Mouse (Mus musculus) limb, embryonic 14.5 days (tissue): ENCODE measurements around the gene Oprm1. TPM values are rescaled to one million over a fixed set of nuclear protein-coding genes. Genes with fewer than 3 reads are reported as not detected.
A peak's percentile ranks its signal among the peaks of the same experiment; 100 is the strongest.

Experiments
- ATAC-seq: fragments of 200-750 bp; cut with Nextera tagmentation; 2 replicates; pipeline ENCODE4 v1.8.0; 2017; ENCODE audit warnings: low read depth, moderate number of reproducible peaks, moderate TSS enrichment; ENCODE audit not compliant: low FRiP score
- DNase-seq: peaks from one replicate; pipeline ENCODE4 v3.0.0-alpha.2; 2015; ENCODE audit warnings: low spot score
- H3K27ac ChIP-seq: fragments of 300-500 bp; sonication (generic); replicated peaks from 2 replicates; pipeline ENCODE4 v1.5.1; 2014; ENCODE audit warnings: low read depth, mild to moderate bottlenecking, low read length, moderate library complexity, mixed read lengths
- H3K27me3 ChIP-seq: fragments of 300-500 bp; sonication (generic); 2 replicates; pipeline ENCODE4 v1.6.1; 2014; ENCODE audit warnings: low read length, mixed read lengths; ENCODE audit not compliant: control insufficient read depth, insufficient read depth
- H3K36me3 ChIP-seq: fragments of 300-500 bp; sonication (generic); 2 replicates; pipeline ENCODE4 v1.6.1; 2014; ENCODE audit warnings: mild to moderate bottlenecking, low read length, moderate library complexity, mixed read lengths; ENCODE audit not compliant: control insufficient read depth, insufficient read depth
- H3K4me1 ChIP-seq: fragments of 300-500 bp; sonication (generic); 2 replicates; pipeline ENCODE4 v1.6.1; 2014; ENCODE audit warnings: antibody characterized with exemption, low read length, mixed read lengths; ENCODE audit not compliant: control insufficient read depth, insufficient read depth
- H3K4me2 ChIP-seq: fragments of 300-500 bp; sonication (generic); replicated peaks from 2 replicates; pipeline ENCODE4 v1.6.1; 2014; ENCODE audit warnings: low read depth, mild to moderate bottlenecking, low read length, moderate library complexity; ENCODE audit not compliant: severe bottlenecking
- H3K4me3 ChIP-seq: fragments of 300-500 bp; sonication (generic); replicated peaks from 2 replicates; pipeline ENCODE4 v1.5.1; 2014; ENCODE audit warnings: low read length
- H3K9ac ChIP-seq: fragments of 300-500 bp; sonication (generic); 2 replicates; pipeline ENCODE4 v1.6.1; 2014; ENCODE audit warnings: mild to moderate bottlenecking, low read depth, low read length, moderate library complexity; ENCODE audit not compliant: severe bottlenecking
- H3K9me3 ChIP-seq: fragments of 300-500 bp; sonication (generic); 2 replicates; pipeline ENCODE4 v1.6.1; 2016; ENCODE audit warnings: low read length; ENCODE audit not compliant: control insufficient read depth
- POLR2A ChIP-seq: fragments of 200-500 bp; IDR thresholded peaks from 2 replicates; pipeline ENCODE4 v1.8.0; 2012; ENCODE audit warnings: inconsistent platforms, mild to moderate bottlenecking, moderate library complexity, borderline replicate concordance; ENCODE audit not compliant: insufficient read depth, insufficient read length; ENCODE audit errors: extremely low read depth
- WGBS: fragments of 180-500 bp; shearing (Covaris S2); extraction: QIAGEN DNeasy Blood & Tissue Kit; methylation state at CpG from one replicate; pipeline ENCODE4 v1.1.7; 2014; 5-methylcytosine and 5-hydroxymethylcytosine counted together
- polyA plus RNA-seq, 2 experiments: library from polyadenylated mRNA; depleted of rRNA in 1 of 2; stranded (reverse) in 1 of 2; unstranded in 1 of 2; fragments of >200 nt; fragmentation: Nextera tagmentation in 1 of 2; extraction: Ambion mirVana in 1 of 2; gene quantifications; 2 replicates each; pipeline versions ENCODE4 v1.2.1 to v1.2.3; 2012 to 2014

Oprm1 gene
- polyA plus RNA-seq, 2 experiments = not detected

DNA sequence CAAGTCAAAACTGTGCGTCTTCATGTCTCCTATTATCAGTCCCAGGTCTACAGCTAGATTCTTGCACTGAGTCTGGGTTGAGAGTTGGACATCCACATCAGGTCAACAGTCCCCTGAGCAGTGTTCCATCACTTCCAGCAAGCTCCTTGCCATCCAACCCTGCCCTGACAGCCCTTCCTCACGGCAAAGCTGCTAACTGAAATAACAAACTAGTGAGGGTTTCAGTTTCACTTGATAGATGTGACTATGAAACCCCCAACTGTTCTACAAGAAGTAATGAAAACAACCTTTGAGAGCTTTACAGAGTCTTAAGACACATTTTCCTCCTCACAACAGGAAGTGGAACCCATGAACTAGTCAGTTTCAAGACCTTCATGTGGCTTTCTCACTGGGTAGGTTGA, 224.4 kb downstream of the Oprm1 start:
- H3K36me3 ChIP-seq = no peaks in the 10 kb centered on the region
- 65% methylated on average over 2 of the region's 2 CpGs for WGBS
- peaks cover 4% of the 10 kb centered on the region; the same call in 1 of the 2 replicates for H3K4me1 ChIP-seq
- ATAC-seq (no peak), DNase-seq (no peak)
- no peaks in the 10 kb centered on the region for H3K27me3 ChIP-seq
- no peak overlapping the region for H3K9ac ChIP-seq
- H3K4me3 ChIP-seq = no peak overlapping the region
- no peak overlapping the region for H3K4me2 ChIP-seq
- no peak for TF ChIP-seq POLR2A
- H3K27ac ChIP-seq = no peak overlapping the region
- H3K9me3 ChIP-seq = no peaks in the 10 kb centered on the region

DNA sequence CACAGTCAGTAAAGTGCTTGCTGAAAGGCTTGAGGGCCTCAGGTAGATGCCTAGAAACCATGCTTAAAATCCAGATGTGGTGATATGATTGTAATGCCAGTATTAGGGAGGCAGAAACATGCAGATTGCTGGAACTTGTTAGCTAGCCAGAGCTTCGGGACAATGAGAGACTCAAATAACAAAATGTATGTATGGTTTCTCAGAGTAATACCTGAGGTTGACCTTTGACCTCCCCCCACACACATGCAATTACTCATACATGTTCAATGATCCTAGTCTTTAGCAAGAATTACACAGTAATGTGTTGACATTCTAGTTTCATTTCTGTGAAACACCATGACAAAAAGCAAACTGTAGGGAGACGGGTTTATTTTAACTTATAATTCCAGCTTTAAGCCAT, 225.1 kb downstream of the Oprm1 start:
- 88% methylated on average over 2 of the region's 2 CpGs for WGBS
- no peak overlapping the region for H3K9ac ChIP-seq
- no peak overlapping the region for H3K27ac ChIP-seq
- no peak for DNase-seq
- no peak for ATAC-seq
- no peak for TF ChIP-seq POLR2A
- no peak overlapping the region for H3K4me2 ChIP-seq
- H3K4me1 ChIP-seq = peaks cover 4% of the 10 kb centered on the region; the same call in 1 of the 2 replicates
- no peaks in the 10 kb centered on the region for H3K36me3 ChIP-seq
- H3K4me3 ChIP-seq = no peak overlapping the region
- H3K27me3 ChIP-seq = no peaks in the 10 kb centered on the region
- no peaks in the 10 kb centered on the region for H3K9me3 ChIP-seq

DNA sequence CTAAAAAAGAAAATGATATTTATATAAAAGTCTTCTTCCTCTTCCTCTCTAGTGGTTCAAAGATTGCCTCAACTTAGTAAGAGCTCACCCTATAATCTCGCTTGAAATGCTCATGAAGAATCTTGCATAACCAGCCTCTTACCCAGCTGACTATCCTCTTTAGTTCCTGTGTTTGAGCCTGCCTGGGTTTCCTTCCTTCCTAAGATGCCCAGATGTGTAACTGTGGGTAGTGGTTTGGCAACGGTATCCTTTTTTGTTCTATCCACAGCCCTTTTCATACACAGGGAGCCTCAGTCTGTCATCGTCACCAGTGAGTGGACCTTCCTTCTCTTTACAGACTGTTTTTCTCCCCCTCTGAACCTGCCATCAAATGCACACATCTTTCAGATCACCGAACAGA, 227.9 kb downstream of the Oprm1 start:
- H3K27ac ChIP-seq = no peak overlapping the region
- no peaks in the 10 kb centered on the region for H3K4me1 ChIP-seq
- no peaks in the 10 kb centered on the region for H3K36me3 ChIP-seq
- no peak overlapping the region for H3K4me3 ChIP-seq
- no peaks in the 10 kb centered on the region for H3K9me3 ChIP-seq
- H3K27me3 ChIP-seq = no peaks in the 10 kb centered on the region
- no peak for TF ChIP-seq POLR2A
- 83% methylated on average over 4 of the region's 4 CpGs for WGBS
- ATAC-seq (no peak), DNase-seq (no peak)
- no peak overlapping the region for H3K9ac ChIP-seq
- H3K4me2 ChIP-seq = no peak overlapping the region

DNA sequence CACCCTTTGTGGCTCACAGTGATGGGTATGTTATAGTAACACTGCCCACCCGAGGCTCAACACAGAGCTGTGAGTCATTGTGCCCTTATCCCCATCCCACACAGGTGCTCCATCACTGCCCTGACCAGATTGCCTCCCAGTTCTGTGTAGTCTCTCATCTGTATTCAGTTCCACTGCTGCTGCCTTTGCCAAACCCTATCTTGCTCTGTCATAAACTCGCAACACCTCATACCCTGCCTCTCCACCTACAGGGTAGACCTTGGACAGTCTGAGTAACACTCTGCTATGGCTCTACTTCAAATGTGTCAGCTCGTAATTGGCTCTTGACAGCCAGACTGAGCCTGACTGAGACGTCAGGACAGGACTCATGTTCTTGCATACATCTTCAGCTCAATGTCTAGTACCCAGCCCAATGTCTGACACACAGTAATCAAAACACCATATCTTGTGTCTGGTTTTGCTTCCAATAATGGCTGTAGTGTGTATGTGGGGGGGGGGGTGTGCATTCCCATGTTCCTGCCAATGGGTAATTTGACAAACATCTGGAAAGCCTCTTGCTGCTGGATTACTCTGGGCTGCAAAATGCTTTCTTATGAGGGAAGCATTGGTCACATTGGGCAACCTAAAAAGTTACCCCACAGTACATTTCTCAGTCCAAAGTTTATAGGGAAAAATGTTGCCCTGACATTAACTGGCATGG, 229.2 kb downstream of the Oprm1 start:
- ATAC-seq (peak; percentile 80), DNase-seq (peak; percentile 14)
- H3K9me3 ChIP-seq = no peaks in the 10 kb centered on the region
- H3K4me3 ChIP-seq = no peak overlapping the region
- no peaks in the 10 kb centered on the region for H3K36me3 ChIP-seq
- TF ChIP-seq POLR2A = no peak
- H3K27me3 ChIP-seq = no peaks in the 10 kb centered on the region
- WGBS = 58% methylated on average over 4 of the region's 4 CpGs
- H3K9ac ChIP-seq = no peak overlapping the region
- H3K4me2 ChIP-seq = no peak overlapping the region
- H3K27ac ChIP-seq = no peak overlapping the region
- no peaks in the 10 kb centered on the region for H3K4me1 ChIP-seq

DNA sequence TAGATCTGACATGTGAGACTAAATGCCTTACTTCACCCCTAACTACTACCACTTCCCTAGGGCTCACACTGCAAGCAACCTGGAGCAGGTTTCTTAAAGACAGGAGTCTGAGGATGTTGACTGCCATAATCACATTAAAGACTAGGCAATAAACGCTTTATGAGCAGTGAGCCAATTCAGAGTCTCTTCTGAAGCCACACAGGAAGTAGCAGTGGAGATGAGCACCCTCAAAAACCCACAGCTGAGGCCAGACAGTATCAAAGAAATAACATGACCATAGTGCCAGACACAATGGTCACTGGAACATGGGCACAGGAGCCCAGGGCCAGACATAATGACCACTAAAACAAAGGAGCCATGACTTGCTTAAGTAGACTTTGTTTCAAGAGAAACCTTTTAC, 230.2 kb downstream of the Oprm1 start:
- H3K36me3 ChIP-seq = no peaks in the 10 kb centered on the region
- H3K27me3 ChIP-seq = no peaks in the 10 kb centered on the region
- no peak for DNase-seq
- no peak overlapping the region for H3K4me2 ChIP-seq
- no peak overlapping the region for H3K27ac ChIP-seq
- WGBS = 67% methylated on average over 1 of the region's 1 CpGs
- H3K4me3 ChIP-seq = no peak overlapping the region
- no peak for TF ChIP-seq POLR2A
- H3K4me1 ChIP-seq = no peaks in the 10 kb centered on the region
- H3K9me3 ChIP-seq = no peaks in the 10 kb centered on the region
- H3K9ac ChIP-seq = no peak overlapping the region
- ATAC-seq = no peak
